Mouse (Mus musculus): ENCODE measurements around the gene Ccdc146. TPM values are rescaled to one million over a fixed set of nuclear protein-coding genes. Genes with fewer than 3 reads are reported as not detected.

Ccdc146 gene
- polyA plus RNA-seq, 1 experiment from 2014 or later: not detected

DNA sequence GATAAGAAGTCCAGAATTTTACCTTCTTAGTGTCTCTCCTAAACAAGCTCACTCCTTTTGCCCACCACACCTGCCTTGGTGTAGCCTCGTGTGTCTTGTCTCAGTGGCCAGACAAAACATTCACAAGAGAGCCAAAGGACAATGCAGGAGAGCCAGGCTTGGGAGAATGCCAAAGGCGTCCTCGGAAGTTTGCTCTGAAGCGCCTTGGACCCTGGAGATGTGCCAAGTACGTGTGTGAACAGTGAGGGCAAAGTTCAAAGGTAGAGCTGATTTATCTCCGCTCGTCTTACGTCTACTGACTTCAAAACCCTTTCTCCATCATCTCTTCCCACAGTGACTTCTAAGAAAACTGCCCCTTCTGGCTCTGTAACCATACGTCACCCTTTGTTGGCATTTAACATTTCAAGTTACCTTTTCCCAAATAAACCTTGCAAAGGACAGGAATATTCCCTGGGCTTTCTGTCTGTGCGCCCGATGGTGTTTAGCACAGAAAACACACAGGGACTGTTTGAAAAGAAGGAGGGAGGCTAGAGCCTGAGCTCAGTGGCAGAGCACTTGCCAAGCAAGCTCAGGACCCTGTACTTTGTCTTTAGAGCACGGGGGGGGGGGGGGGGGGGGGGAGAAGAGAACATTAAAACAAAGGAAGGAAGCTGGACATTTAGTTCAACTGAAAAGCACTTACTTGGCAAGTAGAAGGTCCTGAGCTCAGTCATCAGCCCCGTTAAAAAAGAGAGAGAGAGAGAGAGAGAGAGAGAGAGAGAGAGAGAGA is 32.7 kb downstream of the Ccdc146 start:
- WGBS: 31% methylated on average over 13 of the region's 13 CpGs
- H3K4me3 ChIP-seq (ENCODE audit: low read length): no peak overlapping the region
- no peaks in the 10 kb centered on the region for H3K36me3 ChIP-seq (ENCODE audit: control insufficient read depth, insufficient read depth, low read length)
- H3K9ac ChIP-seq (ENCODE audit: low read depth, low read length): no peak overlapping the region
- no peaks in the 10 kb centered on the region for H3K9me3 ChIP-seq (ENCODE audit: control insufficient read depth, low read length)
- peaks cover 8% of the 10 kb centered on the region; the same call in 1 of the 2 replicates for H3K4me1 ChIP-seq (ENCODE audit: control insufficient read depth, insufficient read depth, low read length)
- no peaks in the 10 kb centered on the region for H3K27me3 ChIP-seq (ENCODE audit: control insufficient read depth, insufficient read depth, low read length)
- H3K4me2 ChIP-seq (replicated peaks; ENCODE audit: low read depth, low read length): no peak overlapping the region
- ATAC-seq (ENCODE audit: low FRiP score, low TSS enrichment): no peak
- H3K27ac ChIP-seq (ENCODE audit: low read depth, low read length): no peak overlapping the region

DNA sequence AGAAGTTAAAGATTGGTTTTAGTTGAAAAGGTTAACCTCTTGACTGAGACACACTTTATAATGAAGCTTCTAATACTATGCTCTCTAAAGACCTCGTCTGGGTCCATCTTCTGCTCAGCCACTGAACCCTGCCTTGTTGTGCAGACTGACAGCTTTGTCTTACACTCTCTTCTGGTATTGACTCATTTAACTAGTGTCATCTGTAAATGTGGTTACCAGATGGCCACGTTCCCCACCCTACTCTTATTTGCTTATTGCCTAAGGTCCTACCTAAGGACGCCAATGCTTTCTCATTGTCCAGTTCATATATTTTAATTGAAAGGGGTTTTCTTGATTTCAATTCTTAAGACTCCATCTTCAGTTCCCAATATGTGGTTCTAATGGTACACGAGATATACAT is 35.6 kb downstream of the Ccdc146 start:
- 79% methylated on average over 4 of the region's 4 CpGs for WGBS

DNA sequence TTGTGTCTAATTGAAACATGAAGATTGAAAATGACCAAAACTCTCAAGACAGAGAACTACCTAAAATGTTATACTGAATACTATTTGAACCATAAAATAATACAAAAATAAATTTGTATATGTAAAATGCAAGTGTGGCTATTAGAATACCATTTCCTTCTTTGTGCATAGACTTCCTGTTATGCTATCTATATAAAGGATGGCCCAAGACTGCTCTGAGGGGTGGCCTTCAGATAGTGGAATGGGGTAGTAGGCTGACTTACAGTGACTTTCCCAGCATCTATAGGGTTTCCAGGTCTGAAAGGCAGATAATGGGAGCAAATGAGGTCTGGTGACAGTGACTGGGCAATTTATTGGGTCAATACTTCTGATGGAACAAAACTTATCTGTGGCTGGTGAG is 37.1 kb downstream of the Ccdc146 start:
- no peak for ATAC-seq (ENCODE audit: low FRiP score, low TSS enrichment)
- Histone ChIP-seq H3K27me3 (ENCODE audit: control insufficient read depth, insufficient read depth, low read length) (no peaks in the 10 kb centered on the region), H3K9me3 (ENCODE audit: control insufficient read depth, low read length) (no peaks in the 10 kb centered on the region), H3K4me2 (replicated peaks; ENCODE audit: low read depth, low read length) (no peak overlapping the region), H3K9ac (ENCODE audit: low read depth, low read length) (no peak overlapping the region), H3K27ac (ENCODE audit: low read depth, low read length) (no peak overlapping the region), H3K4me3 (ENCODE audit: low read length) (no peak overlapping the region), H3K36me3 (ENCODE audit: control insufficient read depth, insufficient read depth, low read length) (no peaks in the 10 kb centered on the region), H3K4me1 (ENCODE audit: control insufficient read depth, insufficient read depth, low read length) (peaks cover 13% of the 10 kb centered on the region; the same call in 1 of the 2 replicates)

More for the DNA sequence above, 35.6 kb downstream of the Ccdc146 start:
- Histone ChIP-seq H3K4me2 (replicated peaks; ENCODE audit: low read depth, low read length) (no peak overlapping the region), H3K27ac (ENCODE audit: low read depth, low read length) (no peak overlapping the region), H3K4me3 (ENCODE audit: low read length) (no peak overlapping the region), H3K9ac (ENCODE audit: low read depth, low read length) (no peak overlapping the region), H3K27me3 (ENCODE audit: control insufficient read depth, insufficient read depth, low read length) (no peaks in the 10 kb centered on the region), H3K9me3 (ENCODE audit: control insufficient read depth, low read length) (no peaks in the 10 kb centered on the region), H3K4me1 (ENCODE audit: control insufficient read depth, insufficient read depth, low read length) (peaks cover 3% of the 10 kb centered on the region; the same call in 1 of the 2 replicates), H3K36me3 (ENCODE audit: control insufficient read depth, insufficient read depth, low read length) (no peaks in the 10 kb centered on the region)
- ATAC-seq (ENCODE audit: low FRiP score, low TSS enrichment): no peak

DNA sequence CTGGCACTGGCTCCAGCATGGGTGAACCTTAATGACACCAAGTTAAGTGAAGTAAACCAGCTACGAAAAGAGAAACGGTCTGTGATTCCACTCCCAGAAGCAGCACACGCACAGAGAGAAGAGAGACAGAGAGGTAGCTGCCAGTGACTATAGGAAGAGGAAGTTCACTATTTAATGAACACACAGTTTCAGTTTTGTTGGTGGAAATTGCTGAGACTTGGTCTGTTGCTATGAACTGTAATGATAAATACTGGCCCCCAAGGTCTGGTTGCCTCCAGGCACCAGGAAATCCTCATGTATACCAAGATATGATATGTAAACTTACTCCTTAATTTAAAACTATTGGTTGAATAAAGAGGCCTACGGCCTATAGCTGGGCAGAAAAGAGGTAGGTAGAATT is 38.0 kb downstream of the Ccdc146 start:
- Histone ChIP-seq H3K4me2 (replicated peaks; ENCODE audit: low read depth, low read length) (no peak overlapping the region), H3K36me3 (ENCODE audit: control insufficient read depth, insufficient read depth, low read length) (no peaks in the 10 kb centered on the region), H3K27ac (ENCODE audit: low read depth, low read length) (no peak overlapping the region), H3K4me3 (ENCODE audit: low read length) (no peak overlapping the region), H3K4me1 (ENCODE audit: control insufficient read depth, insufficient read depth, low read length) (peaks cover 13% of the 10 kb centered on the region; the same call in 1 of the 2 replicates), H3K27me3 (ENCODE audit: control insufficient read depth, insufficient read depth, low read length) (no peaks in the 10 kb centered on the region), H3K9ac (ENCODE audit: low read depth, low read length) (no peak overlapping the region), H3K9me3 (ENCODE audit: control insufficient read depth, low read length) (no peaks in the 10 kb centered on the region)
- 89% methylated on average over 4 of the region's 4 CpGs for WGBS
- no peak for ATAC-seq (ENCODE audit: low FRiP score, low TSS enrichment)

DNA sequence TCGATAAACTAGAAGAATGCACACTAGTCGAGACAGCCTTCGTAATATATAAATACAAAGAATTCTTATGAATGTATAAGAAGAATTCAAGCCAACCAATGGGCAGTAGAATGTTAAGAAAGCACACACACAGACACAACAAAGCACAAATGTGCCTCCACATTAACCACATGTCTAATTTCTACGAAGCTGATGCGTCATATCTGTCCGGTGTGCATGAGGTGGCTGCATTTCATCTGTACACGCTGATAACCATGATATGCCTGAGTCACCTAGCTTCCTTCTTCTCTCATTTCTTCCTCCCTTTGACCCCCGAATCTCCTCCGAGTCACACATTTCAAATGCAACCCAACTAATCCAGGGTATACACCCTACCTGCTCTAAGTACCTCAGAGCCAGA is 39.5 kb downstream of the Ccdc146 start:
- Histone ChIP-seq H3K9me3 (ENCODE audit: control insufficient read depth, low read length) (no peaks in the 10 kb centered on the region), H3K4me1 (ENCODE audit: control insufficient read depth, insufficient read depth, low read length) (peaks cover 13% of the 10 kb centered on the region; the same call in 1 of the 2 replicates)
- WGBS: 91% methylated on average over 9 of the region's 9 CpGs

DNA sequence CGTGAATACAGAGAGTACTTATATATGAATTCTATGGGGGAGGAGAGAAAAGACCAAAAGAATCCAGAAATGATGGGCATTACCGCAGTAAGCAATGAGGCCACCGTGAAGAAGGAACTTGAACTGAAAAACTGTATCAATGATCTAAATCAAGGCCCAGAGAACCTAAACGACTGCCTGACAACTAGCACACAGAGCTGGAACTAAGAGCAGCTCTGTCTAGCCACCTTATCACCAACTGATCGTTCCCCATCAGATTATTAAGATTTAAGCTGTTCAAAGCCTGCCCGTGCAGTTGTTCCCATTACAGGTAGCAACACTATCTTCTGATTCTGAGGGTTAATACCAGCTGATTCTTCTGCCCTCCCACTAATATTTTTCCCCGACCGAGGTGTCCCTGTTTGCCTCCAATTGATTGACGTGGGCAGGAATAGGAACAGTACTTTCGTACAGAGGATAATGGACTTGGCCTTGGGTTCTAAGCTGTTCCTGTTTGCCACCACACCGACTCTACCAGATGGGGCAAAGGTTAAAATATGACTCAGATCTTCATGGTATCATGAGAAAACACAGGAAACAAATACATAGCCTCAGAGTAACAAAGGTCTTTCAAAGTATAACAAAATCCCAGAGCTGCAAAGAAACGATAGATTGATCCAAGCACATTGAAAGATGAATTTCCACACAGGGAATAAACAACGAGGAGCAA is 40.1 kb downstream of the Ccdc146 start:
- Histone ChIP-seq H3K4me3 (ENCODE audit: low read length) (no peak overlapping the region), H3K27ac (ENCODE audit: low read depth, low read length) (no peak overlapping the region), H3K27me3 (ENCODE audit: control insufficient read depth, insufficient read depth, low read length) (no peaks in the 10 kb centered on the region), H3K4me2 (replicated peaks; ENCODE audit: low read depth, low read length) (no peak overlapping the region), H3K9me3 (ENCODE audit: control insufficient read depth, low read length) (no peaks in the 10 kb centered on the region), H3K4me1 (ENCODE audit: control insufficient read depth, insufficient read depth, low read length) (peaks cover 13% of the 10 kb centered on the region; the same call in 1 of the 2 replicates), H3K36me3 (ENCODE audit: control insufficient read depth, insufficient read depth, low read length) (no peaks in the 10 kb centered on the region), H3K9ac (ENCODE audit: low read depth, low read length) (no peak overlapping the region)
- ATAC-seq (ENCODE audit: low FRiP score, low TSS enrichment): no peak
- WGBS: 71% methylated on average over 13 of the region's 13 CpGs

More for the DNA sequence above, 39.5 kb downstream of the Ccdc146 start:
- ATAC-seq (ENCODE audit: low FRiP score, low TSS enrichment): no peak
- no peaks in the 10 kb centered on the region for H3K36me3 ChIP-seq (ENCODE audit: control insufficient read depth, insufficient read depth, low read length)
- no peak overlapping the region for H3K4me2 ChIP-seq (replicated peaks; ENCODE audit: low read depth, low read length)
- no peak overlapping the region for H3K27ac ChIP-seq (ENCODE audit: low read depth, low read length)
- H3K4me3 ChIP-seq (ENCODE audit: low read length): no peak overlapping the region
- H3K9ac ChIP-seq (ENCODE audit: low read depth, low read length): no peak overlapping the region
- H3K27me3 ChIP-seq (ENCODE audit: control insufficient read depth, insufficient read depth, low read length): no peaks in the 10 kb centered on the region

DNA sequence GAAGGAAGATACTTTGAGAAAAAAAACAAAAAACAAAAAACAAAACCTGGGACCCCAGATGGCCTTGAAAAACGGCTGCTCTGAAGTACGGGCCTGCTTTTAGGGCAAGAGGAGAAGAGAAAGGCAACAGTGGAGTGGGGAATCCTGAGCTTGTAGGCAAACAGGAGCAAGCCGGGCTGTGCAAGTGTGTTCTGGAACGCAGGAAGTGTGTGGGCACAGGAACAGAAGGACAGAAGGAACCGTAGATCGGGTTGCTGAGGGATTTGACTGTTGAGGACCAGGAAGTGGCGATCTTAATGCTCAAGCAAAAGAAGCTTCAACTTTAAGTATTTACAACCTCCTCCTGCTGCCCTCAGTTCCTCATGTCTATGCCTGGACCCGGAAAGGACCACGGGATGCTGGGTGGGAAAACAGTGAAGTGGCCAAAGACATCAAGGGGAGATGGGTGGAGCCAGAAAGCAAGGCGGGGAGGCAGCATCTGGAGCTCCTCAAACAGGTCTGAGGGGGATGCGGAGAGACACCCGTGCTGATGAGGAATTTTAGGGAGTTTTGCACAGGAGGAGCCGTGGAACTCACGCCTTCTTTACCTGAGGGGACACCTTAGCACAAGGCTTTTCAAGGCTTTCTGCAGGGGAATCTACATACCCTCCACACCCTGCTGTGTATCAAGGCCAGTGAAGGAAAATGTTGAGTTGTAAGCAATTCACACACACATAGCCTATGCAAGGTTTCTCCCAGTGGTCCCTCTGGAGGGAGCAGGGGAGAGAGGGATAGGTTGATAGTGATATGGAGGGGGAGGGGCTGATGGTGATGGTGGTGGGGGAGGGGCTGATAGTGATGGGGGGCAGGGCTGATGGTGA is 40.9 kb downstream of the Ccdc146 start:
- peak; percentile 62 for ATAC-seq (ENCODE audit: low FRiP score, low TSS enrichment)

DNA sequence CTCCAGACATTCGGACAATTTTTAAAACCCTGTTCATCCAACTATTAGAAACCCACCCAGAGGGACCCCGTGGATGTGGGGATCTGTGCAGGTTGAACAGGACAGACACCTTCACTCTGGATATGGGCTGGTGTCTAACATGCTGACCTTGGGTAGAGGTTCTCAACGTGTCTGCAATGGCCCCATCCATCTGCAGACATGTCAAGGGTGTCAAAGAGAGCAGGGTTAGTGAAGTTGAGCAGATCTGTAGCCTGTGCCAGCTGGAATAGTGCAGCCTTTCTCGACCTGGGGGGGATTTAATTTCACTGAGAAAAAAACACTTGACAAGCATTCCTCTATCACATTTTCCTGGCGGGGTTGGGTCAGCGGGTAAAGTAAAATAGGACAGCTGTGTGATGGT is 41.8 kb downstream of the Ccdc146 start:
- H3K27me3 ChIP-seq (ENCODE audit: control insufficient read depth, insufficient read depth, low read length): no peaks in the 10 kb centered on the region; the same call in 1 of the 2 replicates
- no peak overlapping the region for H3K27ac ChIP-seq (ENCODE audit: low read depth, low read length)
- no peak overlapping the region for H3K4me3 ChIP-seq (ENCODE audit: low read length)
- 32% methylated on average over 6 of the region's 6 CpGs for WGBS
- H3K4me2 ChIP-seq (replicated peaks; ENCODE audit: low read depth, low read length): no peak overlapping the region
- H3K4me1 ChIP-seq (ENCODE audit: control insufficient read depth, insufficient read depth, low read length): peaks cover 13% of the 10 kb centered on the region; the same call in 1 of the 2 replicates
- no peak overlapping the region for H3K9ac ChIP-seq (ENCODE audit: low read depth, low read length)
- H3K36me3 ChIP-seq (ENCODE audit: control insufficient read depth, insufficient read depth, low read length): no peaks in the 10 kb centered on the region
- peak; percentile 51 for ATAC-seq (ENCODE audit: low FRiP score, low TSS enrichment)
- no peaks in the 10 kb centered on the region for H3K9me3 ChIP-seq (ENCODE audit: control insufficient read depth, low read length)

More for the DNA sequence above, 40.9 kb downstream of the Ccdc146 start:
- peak overlapping the region; percentile 12; the same call in 1 of the 2 replicates for H3K4me2 ChIP-seq (replicated peaks; ENCODE audit: low read depth, low read length)
- no peaks in the 10 kb centered on the region for H3K36me3 ChIP-seq (ENCODE audit: control insufficient read depth, insufficient read depth, low read length)
- peaks cover 13% of the 10 kb centered on the region; the same call in 1 of the 2 replicates for H3K4me1 ChIP-seq (ENCODE audit: control insufficient read depth, insufficient read depth, low read length)
- H3K9ac ChIP-seq (ENCODE audit: low read depth, low read length): no peak overlapping the region
- H3K27me3 ChIP-seq (ENCODE audit: control insufficient read depth, insufficient read depth, low read length): no peaks in the 10 kb centered on the region
- no peak overlapping the region for H3K4me3 ChIP-seq (ENCODE audit: low read length)
- WGBS: 18% methylated on average over 14 of the region's 14 CpGs
- no peak overlapping the region; the same call in 1 of the 2 replicates for H3K27ac ChIP-seq (ENCODE audit: low read depth, low read length)
- no peaks in the 10 kb centered on the region for H3K9me3 ChIP-seq (ENCODE audit: control insufficient read depth, low read length)
